Mouse (Mus musculus): ENCODE measurements at regions not wholly inside any gene's neighbourhood (a gene's known extent, or its start where the extent isn't known, plus 50 kb on each side); places are given as distances from the start of the nearest gene placed in this dataset.

GRCm38 (mm10) chr15:93852126-93852525, 256.4 kb upstream of the Prickle1 start:
- TF ChIP-seq CTCF (IDR thresholded peaks at IDR 0.05; ENCODE audit: borderline replicate concordance, extremely low read depth, insufficient read depth, insufficient read length) (no peak), POLR2A (IDR thresholded peaks at IDR 0.05; ENCODE audit: borderline replicate concordance, extremely low read depth, insufficient read depth, insufficient read length, poor library complexity, severe bottlenecking) (no peak)
